Mouse (Mus musculus): ENCODE results near the gene Nat8f4.
"Not testable (repeated sequence)": the region's sequence is repeated elsewhere in the genome, so short reads cannot be mapped to it uniquely, and the experiment has no call there.

The Nat8f4 gene

DNA sequence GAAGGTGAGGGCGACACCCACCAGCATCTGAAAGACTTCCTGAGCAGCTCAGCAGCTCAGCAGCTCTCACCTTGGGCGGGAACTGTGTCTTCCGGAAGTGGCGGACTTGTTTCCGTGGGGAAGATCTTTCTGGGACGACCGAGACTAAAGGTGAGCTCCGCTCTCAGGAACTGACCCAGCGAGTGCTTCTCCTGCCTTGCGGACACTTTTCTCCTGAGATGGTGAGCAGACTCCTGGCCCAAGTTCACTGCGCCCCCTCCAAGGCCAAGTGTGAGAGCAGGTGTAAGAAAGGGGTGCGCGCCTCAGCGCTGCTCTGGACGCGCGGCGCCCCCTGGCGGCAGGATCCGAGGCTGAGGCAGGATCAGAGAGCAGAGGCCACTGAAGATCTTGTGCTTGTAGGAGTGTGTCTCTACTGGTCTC is at the start of gene Nat8f4:
Gene Nat8f4 (minus strand): TSS at position 243 of the 420 bp plus-strand sequence.
- peak; percentile 80 to 89 for DNase-seq

GRCm38 (mm10) chr6:85948549-85948948 is 43.9 kb upstream of the Nat8f4 start:
- no peak for DNase-seq

GRCm38 (mm10) chr6:85942469-85942868 is 37.8 kb upstream of the Nat8f4 start:
- no peak for DNase-seq

DNA sequence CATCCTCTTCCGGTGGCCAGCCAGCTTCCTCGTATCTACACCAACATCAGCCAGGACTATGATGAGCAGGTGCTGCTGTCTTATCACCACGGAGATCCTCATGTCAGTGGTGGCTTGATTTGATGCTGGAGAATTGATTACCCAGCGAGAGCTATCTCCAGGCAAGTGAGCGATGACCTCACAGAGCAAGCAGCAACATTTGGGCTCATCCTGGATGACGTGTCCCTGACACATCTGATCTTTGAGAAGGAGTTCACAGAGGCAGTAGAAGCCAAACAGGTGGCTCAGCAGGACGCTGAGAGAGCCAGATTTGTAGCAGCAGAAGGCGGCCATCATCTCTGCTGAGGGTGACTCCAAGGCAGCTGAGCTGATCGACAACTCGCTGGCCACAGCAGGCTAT is 34.0 kb upstream of the Nat8f4 start:
- DNase-seq = no peak

- peak; percentile 92 to 93 for DNase-seq
These were observed 32.1 kb upstream of the Nat8f4 start for GRCm38 (mm10) chr6:85936508-85937465.

DNA sequence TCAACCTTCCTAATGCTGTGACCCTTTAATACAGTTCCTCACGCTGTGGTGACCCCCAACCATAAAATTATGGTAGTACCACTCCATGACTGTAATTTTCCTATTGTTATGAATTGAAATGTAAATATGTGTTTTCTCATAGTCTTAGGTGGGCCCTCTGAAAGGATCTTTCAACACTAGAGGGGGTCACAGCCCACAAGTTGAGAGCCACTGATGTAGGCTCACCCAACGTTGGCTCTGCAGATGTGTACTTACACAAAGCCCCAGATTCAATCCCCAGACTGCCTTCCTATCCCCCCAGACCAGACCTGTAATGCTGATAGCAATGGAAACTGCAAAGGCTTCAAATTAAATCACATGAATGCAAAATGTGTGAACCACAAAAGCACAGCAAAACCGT is 31.0 kb upstream of the Nat8f4 start:
- DNase-seq = no peak

DNA sequence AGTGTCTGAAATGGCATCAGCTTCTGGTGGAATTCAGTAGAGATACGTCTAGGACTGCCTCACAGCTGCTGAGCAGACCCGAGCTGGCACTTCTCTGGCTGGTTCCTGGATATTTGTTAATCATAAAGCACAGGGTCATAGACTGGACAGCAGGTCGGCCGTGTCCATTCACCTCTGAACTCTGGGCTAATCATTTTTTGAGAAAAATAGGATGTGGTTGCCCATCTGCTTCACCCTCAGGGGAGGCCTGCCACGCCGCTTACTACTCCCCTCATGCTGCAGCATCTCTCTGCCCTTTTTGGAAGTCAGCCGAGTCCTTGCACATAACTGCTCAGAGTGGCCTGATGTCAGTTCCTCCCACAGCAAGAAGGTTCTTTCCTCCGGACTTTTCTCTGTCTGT is 29.4 kb upstream of the Nat8f4 start:
- DNase-seq = peak; percentile 88 to 91

DNA sequence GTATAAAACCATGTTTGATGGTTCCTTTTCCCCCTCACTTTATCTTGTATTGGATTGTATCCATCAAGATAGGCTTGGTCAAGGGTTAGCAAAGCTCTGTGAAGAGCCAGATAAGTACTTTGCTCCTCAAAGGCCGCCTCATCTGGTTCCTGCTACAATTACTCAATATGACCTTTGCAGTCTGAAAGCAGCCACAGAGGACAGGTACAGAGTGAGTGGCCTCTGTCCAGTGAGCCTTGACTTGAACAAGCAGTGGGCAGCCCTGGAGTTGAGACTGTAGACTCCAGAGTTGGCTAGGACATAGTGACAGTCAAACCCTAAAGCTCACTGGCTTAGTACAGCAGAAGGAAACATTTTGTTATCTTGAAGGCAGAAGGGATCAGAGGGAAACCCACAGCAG is 24.6 kb upstream of the Nat8f4 start:
- DNase-seq = peak; percentile 72 to 85

GRCm38 (mm10) chr6:85927476-85928464 is 23.1 kb upstream of the Nat8f4 start:
- DNase-seq = peak; percentile 76 to 88

DNA sequence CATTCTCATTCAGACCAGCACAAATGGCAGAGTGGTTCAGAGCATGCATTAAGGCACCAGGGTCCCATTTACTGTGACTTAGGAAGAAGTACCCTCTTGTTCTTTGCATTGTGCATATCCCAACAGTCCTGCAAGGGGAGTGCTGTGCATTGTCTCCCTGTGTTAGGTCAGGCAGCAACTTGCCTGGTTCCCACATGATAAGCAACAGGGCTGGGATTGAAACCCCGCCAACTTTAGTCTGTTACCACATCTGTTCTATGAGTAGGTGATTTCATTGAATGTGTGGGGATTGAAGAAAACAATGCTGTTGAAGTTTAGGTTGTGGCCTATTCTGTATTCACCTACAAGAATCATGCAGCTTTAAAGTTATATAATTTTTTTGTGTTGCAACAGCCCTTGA is 22.0 kb upstream of the Nat8f4 start:
- DNase-seq = no peak

DNA sequence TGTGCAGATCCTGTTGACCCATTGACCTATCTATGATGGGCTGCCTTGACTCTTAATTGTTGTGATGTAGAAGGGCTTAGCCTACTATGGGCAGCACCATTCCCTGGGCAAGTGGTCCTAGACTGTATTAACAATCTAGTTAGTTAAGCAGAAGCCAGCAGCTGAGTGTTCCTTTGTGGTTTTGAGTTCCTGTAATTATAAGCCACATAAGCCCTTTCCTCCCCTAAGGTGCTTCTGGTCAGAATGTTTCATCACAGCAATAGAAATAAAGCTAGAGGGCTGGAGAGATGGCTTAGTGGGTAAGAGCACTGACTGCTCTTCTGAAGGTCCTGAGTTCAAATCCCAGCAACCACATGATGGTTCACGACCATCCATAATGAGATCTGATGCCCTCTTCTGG is 19.0 kb upstream of the Nat8f4 start:
- no peak for DNase-seq

DNA sequence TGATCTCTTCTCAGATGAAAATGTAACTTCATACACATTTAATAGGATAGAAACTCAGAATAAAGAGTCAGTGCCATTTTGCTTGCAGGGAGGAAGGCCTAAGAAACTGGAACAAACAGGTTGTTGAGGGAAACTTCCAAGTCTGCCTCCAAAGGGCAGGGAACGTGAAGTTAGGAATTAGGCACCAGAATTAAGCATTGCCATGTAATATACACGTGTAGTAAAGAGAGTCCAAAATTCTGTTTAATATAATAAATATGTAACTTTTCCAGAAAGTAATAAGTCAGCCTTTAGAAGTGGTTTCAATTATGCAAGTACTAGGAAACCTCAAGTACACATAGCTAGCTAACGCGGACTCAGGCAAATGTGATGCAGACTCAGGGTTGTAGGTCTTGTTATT is 14.7 kb upstream of the Nat8f4 start:
- DNase-seq = peak; percentile 49 to 78

GRCm38 (mm10) chr6:85918341-85918740 is 13.7 kb upstream of the Nat8f4 start:
- not testable (repeated sequence) for DNase-seq

- peak in 1 of 2 experiments; percentile 50 for DNase-seq
These were observed 11.9 kb upstream of the Nat8f4 start for GRCm38 (mm10) chr6:85916596-85916995.

GRCm38 (mm10) chr6:85915539-85916513 is 11.1 kb upstream of the Nat8f4 start, which contains the start of gene Nat8f1:
TSS of gene Nat8f1 (minus strand) at chr6:85915687.
- DNase-seq = peak; percentile 92 to 95

DNA sequence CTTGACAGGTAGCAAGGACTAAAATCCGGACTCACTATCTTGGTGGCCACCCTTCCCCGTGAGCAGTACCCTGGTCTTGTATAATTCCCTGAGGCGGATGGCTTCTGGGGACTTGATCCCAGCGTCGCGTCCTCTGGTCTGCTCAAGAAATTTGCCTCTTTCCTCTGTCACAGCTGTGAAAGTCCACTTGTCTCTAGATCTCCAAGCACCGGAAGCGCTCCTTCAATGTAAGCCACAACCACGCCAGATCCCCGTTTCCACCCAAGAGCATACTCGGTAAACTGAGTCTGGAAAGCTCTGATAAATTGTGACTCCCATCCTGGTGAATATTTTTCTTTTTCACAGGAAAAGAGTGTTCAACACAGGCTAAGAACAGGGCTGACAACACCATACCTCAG is 10.5 kb upstream of the Nat8f4 start:
- DNase-seq = no peak

GRCm38 (mm10) chr6:85911587-85911986 is 6.9 kb upstream of the Nat8f4 start, which contains the start of gene Tprkb:
TSS of gene Tprkb (plus strand) at chr6:85911865.
- peak; percentile 52 to 60 for DNase-seq

DNA sequence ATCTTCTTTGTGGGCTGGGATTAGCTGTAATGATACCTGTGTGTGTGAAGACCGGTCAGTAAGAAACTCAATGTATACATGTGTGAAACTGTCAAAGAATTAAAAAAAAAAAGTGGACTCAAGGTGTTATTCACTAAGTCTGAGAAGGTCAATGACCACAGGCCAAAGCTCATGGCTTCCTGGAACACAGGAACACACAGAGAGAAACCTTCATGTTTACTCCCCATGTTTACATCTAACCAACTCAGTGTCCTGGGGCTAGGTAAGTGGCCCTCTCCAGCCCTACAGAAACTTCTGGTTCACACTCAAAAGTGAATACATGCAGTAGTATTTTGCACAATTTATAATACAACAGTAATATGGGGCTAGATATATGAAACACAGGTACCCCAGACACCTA is 5.0 kb upstream of the Nat8f4 start:
- DNase-seq = no peak

GRCm38 (mm10) chr6:85908341-85908740 is 3.7 kb upstream of the Nat8f4 start:
- DNase-seq = peak; percentile 59 to 79

- DNase-seq = peak in 1 of 2 experiments; percentile 41
These were observed 2.2 kb upstream of the Nat8f4 start for GRCm38 (mm10) chr6:85906911-85907351.

DNA sequence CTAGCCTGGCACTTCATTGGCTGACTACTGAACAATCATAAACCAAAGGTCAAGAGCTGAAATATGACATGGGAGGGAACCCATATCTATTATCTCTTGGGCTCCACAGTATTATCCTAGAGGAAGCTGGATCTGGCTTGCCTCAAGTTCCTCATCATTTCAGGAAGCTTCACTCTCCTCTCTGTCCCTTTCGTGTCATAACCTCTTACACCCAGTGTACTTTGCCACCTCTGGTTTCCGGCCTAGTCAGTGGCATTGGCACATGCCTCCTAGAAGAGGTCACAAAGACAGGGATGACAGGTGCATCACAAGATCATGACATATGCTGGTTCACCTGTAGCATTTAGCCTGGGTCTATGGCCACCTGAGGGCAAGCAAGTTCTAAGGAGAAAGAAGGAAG is 2.4 kb downstream of the Nat8f4 start:
- DNase-seq = no peak
